Mouse (Mus musculus): ENCODE measurements around the gene Fam171a2. TPM values are rescaled to one million over a fixed set of nuclear protein-coding genes. Genes with fewer than 3 reads are reported as not detected.

Gene Fam171a2
- polyA plus RNA-seq, 1 experiment from 2014 or later, result 8.1 TPM

DNA sequence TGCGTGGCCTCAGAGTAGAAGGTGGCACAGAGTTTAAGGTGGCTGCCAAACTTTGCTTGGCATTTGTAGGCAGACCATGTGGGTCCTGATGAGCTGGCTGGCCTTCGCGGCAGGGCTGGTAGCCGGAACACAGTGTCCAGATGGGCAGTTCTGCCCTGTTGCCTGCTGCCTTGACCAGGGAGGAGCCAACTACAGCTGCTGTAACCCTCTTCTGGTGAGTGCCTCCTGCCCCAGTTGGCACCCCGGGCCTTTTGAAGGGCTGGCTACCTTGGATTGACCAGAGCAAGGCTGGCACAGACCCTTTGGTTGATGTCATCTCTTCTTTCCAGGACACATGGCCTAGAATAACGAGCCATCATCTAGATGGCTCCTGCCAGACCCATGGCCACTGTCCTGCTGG is 14.6 kb downstream of the Fam171a2 start:
- H3K4me3 ChIP-seq, result no peak overlapping the region
- ATAC-seq (ENCODE audit: insufficient number of reproducible peaks, insufficient read depth, low FRiP score, low TSS enrichment, low read depth), result no peak
- peak overlapping the region; percentile 49 for H3K9ac ChIP-seq
- no peaks in the 10 kb centered on the region for H3K9me3 ChIP-seq
- peaks cover 50% of the 10 kb centered on the region for H3K4me1 ChIP-seq
- H3K27me3 ChIP-seq, result no peaks in the 10 kb centered on the region
- H3K4me2 ChIP-seq, result no peak overlapping the region
- no peak overlapping the region for H3K27ac ChIP-seq
- 93% methylated on average over 6 of the region's 6 CpGs for WGBS
- H3K36me3 ChIP-seq, result peaks cover 44% of the 10 kb centered on the region

DNA sequence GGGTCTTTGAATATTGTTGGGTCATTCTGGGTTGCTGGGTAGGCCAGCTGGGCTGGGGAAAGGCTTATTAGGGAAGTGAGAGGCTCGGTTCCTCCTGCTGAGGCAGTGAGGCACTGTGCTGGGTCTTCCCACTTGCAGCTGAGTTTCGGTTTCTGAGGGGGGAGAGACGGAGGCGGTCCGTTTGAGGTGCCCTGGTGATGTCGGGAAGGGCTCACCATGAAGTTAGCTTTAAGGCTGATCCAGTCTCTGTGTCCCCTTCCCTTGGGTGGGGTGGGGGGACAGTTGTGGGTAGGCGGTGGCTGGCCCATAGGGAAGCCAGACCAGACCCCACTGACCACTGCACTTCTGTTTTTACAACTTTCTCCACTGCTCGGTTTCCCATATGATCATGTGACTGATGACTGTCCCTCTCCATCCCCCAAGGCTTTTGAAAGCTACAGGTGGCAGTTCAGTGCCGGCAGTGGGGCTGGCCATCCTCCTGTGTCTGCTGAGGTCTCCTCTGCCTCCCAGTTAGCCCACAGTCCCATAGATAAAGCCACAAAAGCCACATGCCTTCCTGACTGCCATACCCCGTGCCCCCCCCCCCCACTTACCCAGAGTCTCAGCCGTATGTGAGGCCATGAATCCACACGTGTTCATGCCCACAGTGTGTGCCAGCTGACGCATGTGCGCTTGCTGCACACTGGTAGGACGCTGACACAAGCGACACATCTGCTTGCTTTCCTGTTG is 15.2 kb downstream of the Fam171a2 start:
- Histone ChIP-seq H3K27me3 (no peaks in the 10 kb centered on the region), H3K9me3 (no peaks in the 10 kb centered on the region), H3K36me3 (peaks cover 38% of the 10 kb centered on the region), H3K4me2 (peak overlapping the region; percentile 15; the same call in 1 of the 2 replicates), H3K4me3 (no peak overlapping the region), H3K4me1 (peaks cover 44% of the 10 kb centered on the region), H3K9ac (peak overlapping the region; percentile 49; the same call in 1 of the 2 replicates), H3K27ac (no peak overlapping the region)
- no peak for ATAC-seq (ENCODE audit: insufficient number of reproducible peaks, insufficient read depth, low FRiP score, low TSS enrichment, low read depth)
- WGBS, result 67% methylated on average over 16 of the region's 16 CpGs

DNA sequence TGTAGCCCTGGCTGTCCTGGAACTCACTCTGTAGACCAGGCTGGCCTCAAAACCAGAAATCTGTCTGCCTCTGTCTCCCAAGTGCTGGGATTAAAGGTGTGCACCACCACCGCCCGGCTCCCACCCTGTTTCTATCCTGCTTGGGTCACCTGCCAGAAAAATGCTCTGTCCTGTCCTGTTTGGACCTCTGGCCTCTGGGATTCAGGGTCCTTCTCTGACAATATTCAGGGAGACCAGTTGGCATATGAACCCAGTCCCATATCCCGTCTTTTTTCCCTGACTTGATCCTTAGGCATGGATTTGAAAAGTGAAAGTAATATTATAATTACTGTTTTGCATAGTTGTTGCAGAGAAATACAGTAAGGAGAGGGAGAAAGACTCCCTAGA is 15.8 kb downstream of the Fam171a2 start:
- H3K4me3 ChIP-seq, result no peak overlapping the region
- peak overlapping the region; percentile 49; the same call in 1 of the 2 replicates for H3K9ac ChIP-seq
- no peaks in the 10 kb centered on the region for H3K27me3 ChIP-seq
- ATAC-seq (ENCODE audit: insufficient number of reproducible peaks, insufficient read depth, low FRiP score, low TSS enrichment, low read depth), result no peak
- 78% methylated on average over 3 of the region's 3 CpGs for WGBS
- peaks cover 39% of the 10 kb centered on the region for H3K4me1 ChIP-seq
- peaks cover 34% of the 10 kb centered on the region for H3K36me3 ChIP-seq
- no peaks in the 10 kb centered on the region for H3K9me3 ChIP-seq
- no peak overlapping the region for H3K27ac ChIP-seq
- H3K4me2 ChIP-seq, result peak overlapping the region; percentile 15; the same call in 1 of the 2 replicates

DNA sequence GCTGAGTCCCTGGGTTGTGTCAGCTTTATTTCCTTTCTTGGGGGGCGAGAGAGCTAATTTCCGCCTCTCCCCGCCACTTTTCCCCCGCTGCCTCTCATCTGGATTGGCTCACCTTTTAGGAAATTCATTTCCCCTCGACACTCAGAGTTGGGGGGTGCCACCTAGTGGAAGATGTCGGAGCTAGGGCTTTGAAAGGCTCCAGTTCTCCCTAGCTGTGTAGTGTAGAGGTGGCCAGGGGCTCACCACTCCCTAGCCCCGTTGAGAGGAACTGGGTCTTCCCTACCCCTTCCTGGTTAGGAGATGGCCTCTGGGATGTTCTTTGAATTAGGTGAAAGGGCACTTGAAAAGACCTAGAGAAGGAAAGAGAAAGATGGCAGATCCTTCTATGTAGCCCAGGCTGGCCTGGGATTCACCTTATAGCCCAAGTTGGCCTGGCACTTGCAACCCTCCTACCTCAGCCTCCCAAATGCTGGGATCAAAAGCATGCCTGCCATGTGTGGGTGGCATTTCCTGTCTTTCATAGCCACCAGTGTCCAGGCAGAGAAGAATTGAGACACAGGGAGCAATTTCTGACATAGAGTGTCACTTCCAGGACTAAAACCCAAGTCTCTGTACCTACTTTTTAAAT is 16.4 kb downstream of the Fam171a2 start:
- Histone ChIP-seq H3K27ac (peak overlapping the region; percentile 89), H3K4me3 (peak overlapping the region; percentile 75), H3K36me3 (peaks cover 28% of the 10 kb centered on the region), H3K9ac (peak overlapping the region; percentile 77), H3K9me3 (no peaks in the 10 kb centered on the region), H3K4me1 (peaks cover 34% of the 10 kb centered on the region), H3K4me2 (peak overlapping the region; percentile 96), H3K27me3 (no peaks in the 10 kb centered on the region)
- WGBS, result 0% methylated on average over 7 of the region's 7 CpGs
- ATAC-seq (ENCODE audit: insufficient number of reproducible peaks, insufficient read depth, low FRiP score, low TSS enrichment, low read depth), result no peak

DNA sequence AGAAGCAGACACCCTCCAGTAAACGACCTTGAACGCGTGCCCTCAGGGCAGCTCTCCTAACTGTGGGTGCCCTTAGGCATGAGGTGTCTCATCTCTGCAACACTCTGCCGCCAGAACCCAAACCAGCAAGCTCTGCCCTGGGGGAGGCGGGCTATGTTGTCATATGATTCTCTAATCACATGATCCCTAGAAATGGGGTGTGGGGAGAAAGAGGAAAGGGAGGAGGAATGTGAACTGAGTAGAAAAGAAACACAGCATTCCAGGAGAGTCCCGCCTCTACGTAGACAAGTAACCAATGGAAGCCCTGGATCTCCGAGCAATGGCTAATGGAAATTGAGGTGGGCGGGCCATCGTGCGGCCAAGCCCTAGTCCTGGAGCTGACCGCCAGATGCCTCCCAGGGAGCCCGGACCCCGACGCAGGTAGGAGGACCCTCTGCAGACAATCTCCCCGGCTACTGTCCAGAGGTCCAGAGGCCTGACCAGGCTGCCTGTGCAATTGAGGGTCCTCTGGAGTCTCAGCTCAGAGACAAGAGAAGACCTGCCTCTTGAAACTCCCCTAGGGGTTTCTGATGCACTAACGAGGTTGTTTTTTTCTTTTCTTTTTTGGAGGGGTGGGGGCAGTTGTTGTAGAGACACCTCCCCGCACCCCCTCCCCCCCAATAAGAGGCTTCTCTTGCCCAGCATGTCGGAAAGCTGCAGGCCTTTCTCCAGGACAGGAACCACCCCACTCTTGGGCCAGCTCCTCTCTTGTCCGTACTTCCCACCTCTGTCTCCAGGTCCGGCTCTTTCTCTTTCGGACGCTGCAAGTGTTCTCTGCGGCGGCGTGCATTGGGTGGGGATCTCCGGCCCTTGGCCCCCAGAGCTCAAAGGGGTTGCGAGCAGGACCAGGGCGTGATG is 17.1 kb downstream of the Fam171a2 start, which contains the start of gene Grn:
Gene Grn (plus strand): TSS at position 195 of the 897 bp plus-strand sequence.
- H3K27ac ChIP-seq, result peak within 1 kb of the TSS; percentile 89
- peaks cover 21% of the 10 kb centered on the region for H3K36me3 ChIP-seq
- H3K4me1 ChIP-seq, result peaks cover 34% of the 10 kb centered on the region
- H3K27me3 ChIP-seq, result no peaks in the 10 kb centered on the region
- H3K4me2 ChIP-seq, result peak within 1 kb of the TSS; percentile 96
- H3K4me3 ChIP-seq, result peak within 1 kb of the TSS; percentile 75
- 1% methylated on average over 29 of the region's 29 CpGs for WGBS
- H3K9ac ChIP-seq, result peak within 1 kb of the TSS; percentile 77
- H3K9me3 ChIP-seq, result no peaks in the 10 kb centered on the region
- ATAC-seq (ENCODE audit: insufficient number of reproducible peaks, insufficient read depth, low FRiP score, low TSS enrichment, low read depth), result peak; percentile 86

DNA sequence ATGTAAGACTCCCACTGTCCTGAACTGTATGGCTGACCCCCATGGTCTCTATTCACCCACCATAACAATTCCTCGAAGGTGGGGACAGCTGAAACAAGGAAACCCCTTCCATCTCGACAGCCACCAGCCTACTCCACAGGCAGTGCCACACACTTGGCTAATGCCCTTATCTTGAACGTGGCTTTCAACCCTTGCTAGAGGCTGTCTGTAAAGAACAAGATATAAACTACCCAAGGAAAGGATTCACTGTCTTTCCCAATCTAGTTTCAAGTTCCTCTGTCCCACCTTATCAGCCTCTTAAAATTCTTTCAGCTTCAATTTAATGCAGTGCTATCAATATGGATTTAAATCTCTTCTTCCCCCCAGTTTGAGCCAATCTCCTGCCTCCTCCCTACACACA is 17.9 kb downstream of the Fam171a2 start:
- ATAC-seq (ENCODE audit: insufficient number of reproducible peaks, insufficient read depth, low FRiP score, low TSS enrichment, low read depth), result no peak
- Histone ChIP-seq H3K9ac (peak overlapping the region; percentile 73), H3K27me3 (no peaks in the 10 kb centered on the region), H3K36me3 (peaks cover 13% of the 10 kb centered on the region), H3K9me3 (no peaks in the 10 kb centered on the region), H3K4me3 (peak overlapping the region; percentile 75), H3K4me1 (peaks cover 34% of the 10 kb centered on the region), H3K27ac (no peak overlapping the region), H3K4me2 (peak overlapping the region; percentile 96)
- WGBS, result 49% methylated on average over 3 of the region's 3 CpGs

DNA sequence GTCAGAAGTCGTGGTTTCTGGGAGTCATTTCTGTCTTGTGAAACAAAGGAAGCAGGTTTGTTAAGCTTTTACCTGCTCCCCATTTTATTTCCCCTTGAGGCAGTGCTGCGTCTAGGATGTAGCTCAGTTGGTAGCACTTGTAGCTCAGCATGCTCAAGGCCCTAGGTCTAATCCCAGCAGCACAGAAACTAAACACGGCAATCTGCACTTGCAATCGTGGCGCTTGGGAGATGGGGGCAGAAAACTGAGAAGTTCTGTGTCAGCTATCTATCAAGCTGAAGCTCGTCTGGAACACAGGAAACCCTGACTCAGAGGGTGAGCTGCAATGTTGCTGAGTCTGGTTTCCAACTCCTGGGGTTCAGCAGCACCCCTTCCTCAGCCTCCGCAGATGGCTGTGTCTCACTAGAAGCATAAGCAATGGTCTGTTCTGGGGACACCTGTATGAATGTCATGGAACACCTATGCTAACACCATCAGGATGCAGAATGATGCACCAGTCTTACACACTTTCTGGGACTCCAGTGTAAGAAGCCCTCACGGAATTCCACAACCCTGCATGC is 18.4 kb downstream of the Fam171a2 start:
- Histone ChIP-seq H3K4me1 (peaks cover 31% of the 10 kb centered on the region), H3K4me2 (peak overlapping the region; percentile 96), H3K36me3 (peaks cover 9% of the 10 kb centered on the region; the same call in 1 of the 2 replicates), H3K9me3 (no peaks in the 10 kb centered on the region), H3K9ac (0 out of 2 replicates have a peak overlapping the region, but pooled peaks have one; percentile 73), H3K27me3 (no peaks in the 10 kb centered on the region), H3K4me3 (peak overlapping the region; percentile 75; the same call in 1 of the 2 replicates), H3K27ac (no peak overlapping the region)
- no peak for ATAC-seq (ENCODE audit: insufficient number of reproducible peaks, insufficient read depth, low FRiP score, low TSS enrichment, low read depth)
- 61% methylated on average over 8 of the region's 8 CpGs for WGBS

DNA sequence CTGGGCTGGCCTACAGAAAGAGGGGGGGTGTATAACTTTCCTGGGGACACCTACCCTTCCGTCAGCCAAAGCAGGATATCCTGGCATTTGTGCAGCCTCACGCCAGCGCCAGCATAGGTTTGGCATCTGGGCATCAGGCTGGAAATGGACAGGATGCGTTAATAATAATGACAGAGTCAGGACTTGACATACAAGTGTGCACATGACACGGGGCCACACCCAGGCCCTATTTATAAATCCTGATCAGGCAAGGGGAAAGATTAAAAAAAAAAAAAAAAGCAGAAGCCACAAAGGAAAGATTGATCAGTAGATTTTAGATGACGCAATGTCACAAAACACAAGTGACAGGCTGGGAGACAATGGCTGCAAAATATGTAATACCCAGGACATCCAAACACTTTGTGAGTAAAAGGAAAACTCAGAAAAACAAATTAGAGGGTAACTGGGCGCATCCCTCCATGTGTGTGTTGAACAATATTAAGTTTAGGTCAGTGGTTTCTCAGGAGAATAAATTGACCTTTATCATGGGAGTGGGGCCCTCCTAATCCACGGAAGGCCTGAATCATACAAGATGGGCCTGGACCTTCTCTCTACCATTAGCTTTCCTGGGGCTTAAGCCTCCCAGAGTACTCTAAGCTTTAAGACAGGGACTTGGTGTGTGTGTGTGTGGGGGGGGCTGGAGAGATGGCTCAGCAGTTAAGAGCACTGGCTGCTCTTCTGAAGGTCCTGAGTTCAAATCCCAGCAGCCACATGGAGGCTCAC is 21.7 kb downstream of the Fam171a2 start:
- no peak overlapping the region for H3K27ac ChIP-seq
- 77% methylated on average over 8 of the region's 8 CpGs for WGBS
- no peaks in the 10 kb centered on the region for H3K36me3 ChIP-seq
- ATAC-seq (ENCODE audit: insufficient number of reproducible peaks, insufficient read depth, low FRiP score, low TSS enrichment, low read depth), result no peak
- no peaks in the 10 kb centered on the region for H3K27me3 ChIP-seq
- H3K9ac ChIP-seq, result no peak overlapping the region
- peaks cover 8% of the 10 kb centered on the region for H3K4me1 ChIP-seq
- H3K9me3 ChIP-seq, result no peaks in the 10 kb centered on the region
- no peak overlapping the region for H3K4me2 ChIP-seq
- H3K4me3 ChIP-seq, result no peak overlapping the region

DNA sequence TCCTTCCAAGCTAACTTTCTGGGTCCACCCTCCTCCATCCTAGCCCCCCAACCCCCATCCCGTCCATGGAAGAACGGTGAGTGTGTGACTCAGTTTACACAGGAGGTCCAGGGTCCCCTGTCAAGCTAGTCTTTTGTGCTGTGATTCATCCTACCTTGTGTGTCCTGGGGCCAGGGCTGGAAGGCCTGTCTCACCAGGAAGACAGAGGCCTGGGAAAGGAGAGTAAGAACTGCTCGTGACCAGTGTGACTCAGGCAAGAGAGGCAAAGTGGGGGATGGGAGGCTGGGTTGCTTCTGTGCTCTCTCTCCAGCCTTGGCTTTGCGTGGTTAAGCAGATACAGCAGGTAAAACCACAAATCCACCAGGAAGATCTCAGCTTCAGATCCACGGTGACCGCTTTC is 22.8 kb downstream of the Fam171a2 start:
- Histone ChIP-seq H3K27ac (no peak overlapping the region), H3K4me3 (no peak overlapping the region), H3K4me1 (peaks cover 5% of the 10 kb centered on the region), H3K4me2 (no peak overlapping the region), H3K9ac (no peak overlapping the region), H3K27me3 (no peaks in the 10 kb centered on the region), H3K36me3 (no peaks in the 10 kb centered on the region), H3K9me3 (no peaks in the 10 kb centered on the region)
- ATAC-seq (ENCODE audit: insufficient number of reproducible peaks, insufficient read depth, low FRiP score, low TSS enrichment, low read depth), result no peak
- 69% methylated on average over 6 of the region's 6 CpGs for WGBS

DNA sequence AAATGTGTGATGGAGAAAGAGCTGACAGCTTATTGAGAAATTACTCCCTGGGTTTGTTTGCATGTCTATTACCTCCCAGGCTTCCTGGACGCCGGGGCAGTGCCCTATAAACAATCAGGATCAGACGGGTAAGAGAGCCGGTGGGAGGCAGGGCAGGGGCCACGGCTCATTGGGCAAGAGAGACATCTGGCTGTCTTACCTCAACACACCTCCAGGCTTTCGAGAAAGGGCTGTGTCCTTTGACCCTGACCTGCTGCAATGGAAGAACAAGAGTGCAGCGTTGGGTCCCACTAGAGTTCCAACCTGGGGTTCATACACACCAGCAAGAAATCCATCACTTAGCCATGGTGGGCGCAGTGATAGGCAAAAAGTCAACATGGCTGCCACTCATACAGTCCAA is 25.9 kb downstream of the Fam171a2 start:
- Histone ChIP-seq H3K4me2 (no peak overlapping the region), H3K4me3 (no peak overlapping the region), H3K9ac (no peak overlapping the region), H3K27ac (no peak overlapping the region), H3K9me3 (no peaks in the 10 kb centered on the region), H3K36me3 (no peaks in the 10 kb centered on the region), H3K27me3 (no peaks in the 10 kb centered on the region), H3K4me1 (no peaks in the 10 kb centered on the region)
- ATAC-seq (ENCODE audit: insufficient number of reproducible peaks, insufficient read depth, low FRiP score, low TSS enrichment, low read depth), result no peak
- 65% methylated on average over 8 of the region's 8 CpGs for WGBS

Data from embryonic facial prominence, embryonic 13.5 days (tissue).